Mouse (Mus musculus) midbrain, embryonic 12.5 days (tissue): ENCODE data around the gene Cetn4. TPM values are rescaled to one million over a fixed set of nuclear protein-coding genes. Genes with fewer than 3 reads are reported as not detected.

Experiments used
- ATAC-seq: fragments of 200-750 bp; cut with Nextera tagmentation; 2 replicates; pipeline ENCODE4 v1.8.0; 2017; ENCODE audit warnings: low read depth, moderate TSS enrichment, moderate library complexity; ENCODE audit not compliant: low FRiP score
- H3K27ac ChIP-seq: fragments of 300-500 bp; sonication (generic); replicated peaks from 2 replicates; pipeline ENCODE4 v1.5.1; 2016; ENCODE audit warnings: mild to moderate bottlenecking
- H3K27me3 ChIP-seq: fragments of 300-500 bp; sonication (generic); 2 replicates; pipeline ENCODE4 v1.6.1; 2016; ENCODE audit warnings: mild to moderate bottlenecking
- H3K36me3 ChIP-seq: fragments of 300-500 bp; sonication (generic); 2 replicates; pipeline ENCODE4 v1.6.1; 2016
- H3K4me1 ChIP-seq: fragments of 300-500 bp; sonication (generic); 2 replicates; pipeline ENCODE4 v1.6.1; 2016
- H3K4me2 ChIP-seq: fragments of 300-500 bp; sonication (generic); replicated peaks from 2 replicates; pipeline ENCODE4 v1.6.1; 2016; ENCODE audit warnings: mild to moderate bottlenecking, moderate library complexity
- H3K4me3 ChIP-seq: fragments of 300-500 bp; sonication (generic); 2 replicates; pipeline ENCODE4 v1.5.1; 2016; ENCODE audit warnings: mild to moderate bottlenecking
- H3K9ac ChIP-seq: fragments of 300-500 bp; sonication (generic); replicated peaks from 2 replicates; pipeline ENCODE4 v1.6.1; 2016; ENCODE audit warnings: mild to moderate bottlenecking, moderate library complexity
- H3K9me3 ChIP-seq: fragments of 300-500 bp; sonication (generic); 2 replicates; pipeline ENCODE4 v1.6.1; 2016; ENCODE audit warnings: mild to moderate bottlenecking
- WGBS: fragments of 180-500 bp; shearing (Covaris S2); methylation state at CpG from one replicate; pipeline ENCODE4 v1.1.7; 2016; 5-methylcytosine and 5-hydroxymethylcytosine counted together
- polyA plus RNA-seq: library from polyadenylated mRNA; unstranded; fragments of >200 nt; fragmentation: Nextera tagmentation; extraction: Ambion mirVana; gene quantifications from 2 replicates; pipeline ENCODE4 v1.2.1, GENCODE M21; 2016

Gene Cetn4
- polyA plus RNA-seq, 1 experiment from 2014 or later: 1.6 TPM

- Histone ChIP-seq H3K9ac (no peak overlapping the region), H3K4me3 (no peak overlapping the region), H3K27me3 (no peaks in the 10 kb centered on the region), H3K4me2 (no peak overlapping the region), H3K36me3 (no peaks in the 10 kb centered on the region), H3K9me3 (no peaks in the 10 kb centered on the region), H3K4me1 (0 out of 2 replicates have a peak, but pooled peaks cover 5% of the 10 kb centered on the region), H3K27ac (no peak overlapping the region)
- no peak for ATAC-seq
- 91% methylated on average over 2 of the region's 2 CpGs for WGBS
Observed at GRCm38 (mm10) chr3:37291929-37292328, 20.6 kb downstream of the Cetn4 start.

DNA sequence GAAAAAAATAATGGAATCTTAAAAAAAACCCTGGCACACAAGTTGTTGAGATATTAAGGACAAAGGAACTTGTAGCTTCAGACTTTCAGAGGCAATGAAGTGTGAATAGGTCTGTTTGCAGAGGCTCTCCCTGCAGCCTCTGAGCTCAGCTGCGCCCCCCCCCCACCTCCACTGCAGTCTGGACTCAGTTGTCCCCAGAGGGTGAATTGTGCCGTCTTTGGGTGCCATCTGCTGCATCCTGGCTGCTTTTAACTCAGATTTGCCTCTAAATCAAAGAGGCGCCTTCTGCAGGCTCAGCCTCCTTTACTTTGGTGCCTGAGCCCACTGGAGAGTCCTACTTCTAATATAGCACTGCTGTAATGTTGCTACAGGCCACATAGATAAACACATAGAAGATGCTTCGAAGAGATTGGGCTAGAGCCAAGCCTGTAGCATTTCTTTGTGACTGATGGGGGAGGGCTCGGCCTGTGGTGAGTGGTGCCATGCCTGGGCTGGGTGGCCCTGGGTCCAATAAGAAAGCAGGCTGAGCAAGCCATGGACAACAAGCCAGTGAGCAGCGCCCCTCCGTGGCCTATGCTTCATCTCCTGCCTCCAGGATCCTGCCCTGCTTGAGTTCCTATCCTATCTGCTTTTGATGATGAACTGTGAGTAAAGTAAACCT is 21.5 kb downstream of the Cetn4 start:
- 67% methylated on average over 7 of the region's 7 CpGs for WGBS
- H3K27ac ChIP-seq: no peak overlapping the region
- ATAC-seq: no peak

GRCm38 (mm10) chr3:37289237-37289636 is 23.3 kb downstream of the Cetn4 start:
- Histone ChIP-seq H3K4me1 (0 out of 2 replicates have a peak, but pooled peaks cover 5% of the 10 kb centered on the region), H3K9ac (no peak overlapping the region), H3K4me2 (no peak overlapping the region), H3K9me3 (no peaks in the 10 kb centered on the region), H3K27ac (no peak overlapping the region), H3K36me3 (no peaks in the 10 kb centered on the region), H3K4me3 (no peak overlapping the region), H3K27me3 (no peaks in the 10 kb centered on the region)
- no peak for ATAC-seq
- WGBS: 93% methylated on average over 2 of the region's 2 CpGs

More for the DNA sequence above, 21.5 kb downstream of the Cetn4 start:
- Histone ChIP-seq H3K4me1 (0 out of 2 replicates have a peak, but pooled peaks cover 5% of the 10 kb centered on the region), H3K4me2 (no peak overlapping the region), H3K9me3 (no peaks in the 10 kb centered on the region), H3K9ac (no peak overlapping the region), H3K27me3 (no peaks in the 10 kb centered on the region), H3K36me3 (no peaks in the 10 kb centered on the region), H3K4me3 (no peak overlapping the region)

GRCm38 (mm10) chr3:37283234-37283633 is 29.3 kb downstream of the Cetn4 start:
- no peak overlapping the region for H3K4me3 ChIP-seq
- H3K36me3 ChIP-seq: no peaks in the 10 kb centered on the region
- H3K4me1 ChIP-seq: no peaks in the 10 kb centered on the region
- no peaks in the 10 kb centered on the region for H3K9me3 ChIP-seq
- ATAC-seq: no peak
- no peak overlapping the region for H3K27ac ChIP-seq
- no peak overlapping the region for H3K4me2 ChIP-seq
- H3K27me3 ChIP-seq: no peaks in the 10 kb centered on the region
- WGBS: 81% methylated on average over 4 of the region's 4 CpGs
- H3K9ac ChIP-seq: no peak overlapping the region

DNA sequence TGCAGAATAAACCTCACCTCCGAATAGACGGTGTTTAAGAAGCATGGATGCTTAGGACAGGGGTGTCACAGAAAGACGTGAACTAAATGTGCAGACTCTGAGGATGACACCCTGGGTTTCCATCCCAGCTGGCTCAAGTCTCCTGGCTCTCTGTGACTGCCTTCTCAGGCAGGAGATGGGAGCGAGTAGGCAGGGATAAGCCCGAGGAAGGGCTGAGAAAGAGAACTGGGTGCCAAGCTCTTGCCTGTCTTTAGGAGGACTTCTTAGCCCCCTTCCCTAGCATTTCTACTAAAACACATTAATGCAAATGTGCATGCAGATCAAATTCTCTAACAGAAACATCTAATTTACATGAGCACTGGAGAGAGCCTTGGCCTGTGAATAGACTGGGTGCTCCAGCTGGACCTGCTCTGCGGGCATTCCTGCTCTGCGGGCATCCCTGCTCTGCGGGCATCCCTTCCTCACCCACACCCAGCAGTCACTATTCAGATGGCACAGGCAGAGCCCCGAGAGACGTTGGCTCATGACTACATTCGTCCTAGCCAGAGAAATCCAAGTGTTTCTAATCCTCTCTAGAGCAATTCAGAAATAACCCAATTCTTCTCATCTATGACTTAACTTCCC is 30.1 kb downstream of the Cetn4 start:
- H3K4me3 ChIP-seq: no peak overlapping the region
- H3K27ac ChIP-seq: no peak overlapping the region
- H3K4me2 ChIP-seq: no peak overlapping the region
- H3K9me3 ChIP-seq: no peaks in the 10 kb centered on the region
- ATAC-seq: no peak
- H3K27me3 ChIP-seq: no peaks in the 10 kb centered on the region
- no peaks in the 10 kb centered on the region for H3K36me3 ChIP-seq
- 84% methylated on average over 11 of the region's 11 CpGs for WGBS
- no peak overlapping the region for H3K9ac ChIP-seq
- H3K4me1 ChIP-seq: no peaks in the 10 kb centered on the region

GRCm38 (mm10) chr3:37280871-37281270 is 31.6 kb downstream of the Cetn4 start:
- H3K4me1 ChIP-seq: no peaks in the 10 kb centered on the region
- no peaks in the 10 kb centered on the region for H3K27me3 ChIP-seq
- H3K9ac ChIP-seq: no peak overlapping the region
- no peaks in the 10 kb centered on the region for H3K9me3 ChIP-seq
- no peak overlapping the region for H3K4me2 ChIP-seq
- H3K4me3 ChIP-seq: no peak overlapping the region
- no peak overlapping the region for H3K27ac ChIP-seq
- H3K36me3 ChIP-seq: no peaks in the 10 kb centered on the region
- no peak for ATAC-seq
- WGBS: 84% methylated on average over 8 of the region's 8 CpGs

- Histone ChIP-seq H3K27ac (no peak overlapping the region), H3K4me1 (no peaks in the 10 kb centered on the region), H3K27me3 (no peaks in the 10 kb centered on the region), H3K4me3 (no peak overlapping the region), H3K9me3 (no peaks in the 10 kb centered on the region), H3K4me2 (no peak overlapping the region), H3K9ac (no peak overlapping the region), H3K36me3 (no peaks in the 10 kb centered on the region)
- no peak for ATAC-seq
- WGBS: 86% methylated on average over 1 of the region's 1 CpGs
Observed at GRCm38 (mm10) chr3:37280221-37280620, 32.3 kb downstream of the Cetn4 start.

GRCm38 (mm10) chr3:37274661-37275060 is 37.8 kb downstream of the Cetn4 start:
- Histone ChIP-seq H3K9me3 (no peaks in the 10 kb centered on the region), H3K9ac (no peak overlapping the region), H3K27me3 (no peaks in the 10 kb centered on the region), H3K4me1 (no peaks in the 10 kb centered on the region), H3K4me3 (no peak overlapping the region), H3K36me3 (no peaks in the 10 kb centered on the region), H3K4me2 (no peak overlapping the region), H3K27ac (no peak overlapping the region)
- ATAC-seq: no peak
- WGBS: 79% methylated on average over 6 of the region's 6 CpGs

DNA sequence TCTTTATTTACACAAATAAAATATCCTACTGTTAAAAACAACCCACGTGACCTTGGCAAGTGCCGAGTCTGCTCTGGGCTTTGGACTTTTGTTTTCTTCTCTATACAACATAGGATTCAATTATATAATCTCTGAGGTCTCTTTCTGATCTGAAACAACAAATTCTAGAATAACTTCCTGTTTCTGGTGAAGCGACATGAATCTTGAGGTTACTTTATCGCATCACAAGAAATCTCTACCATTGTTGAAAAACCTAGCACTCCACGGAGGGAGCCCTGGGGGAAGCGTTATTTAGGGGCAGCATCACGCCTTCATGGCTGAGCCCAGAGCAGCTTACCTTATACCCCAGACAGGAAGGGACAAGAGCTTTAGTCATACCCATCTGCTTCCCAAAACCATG is 39.4 kb downstream of the Cetn4 start:
- no peaks in the 10 kb centered on the region for H3K9me3 ChIP-seq

DNA sequence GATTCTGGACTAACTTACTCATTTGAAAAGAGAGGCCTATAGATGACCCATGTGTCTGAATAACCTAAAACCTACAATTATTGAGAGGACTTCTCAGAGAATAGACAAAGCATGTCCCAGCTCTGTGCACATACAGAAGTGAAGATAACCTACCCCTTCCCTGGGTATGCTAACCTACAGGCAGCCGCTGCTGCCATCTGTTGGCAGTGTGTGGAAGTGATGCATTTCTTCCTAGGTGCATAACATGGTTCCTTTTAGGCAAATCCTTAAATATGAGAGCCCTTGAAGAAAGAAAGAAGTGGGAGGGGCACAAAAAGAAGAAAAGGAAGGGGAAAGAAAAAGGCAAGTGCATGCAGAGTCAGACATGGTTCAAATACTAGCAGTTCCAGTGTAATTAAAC is 41.3 kb downstream of the Cetn4 start:
- no peak for ATAC-seq
- Histone ChIP-seq H3K27me3 (no peaks in the 10 kb centered on the region), H3K4me2 (no peak overlapping the region)

More for the DNA sequence above, 39.4 kb downstream of the Cetn4 start:
- no peaks in the 10 kb centered on the region for H3K36me3 ChIP-seq
- 85% methylated on average over 7 of the region's 7 CpGs for whole genome bisulfite sequencing
- no peak overlapping the region for H3K9ac ChIP-seq
- no peak for ATAC-seq
- H3K4me1 ChIP-seq: no peaks in the 10 kb centered on the region
- no peaks in the 10 kb centered on the region for H3K27me3 ChIP-seq
- H3K4me2 ChIP-seq: no peak overlapping the region
- H3K27ac ChIP-seq: no peak overlapping the region
- H3K4me3 ChIP-seq: no peak overlapping the region

DNA sequence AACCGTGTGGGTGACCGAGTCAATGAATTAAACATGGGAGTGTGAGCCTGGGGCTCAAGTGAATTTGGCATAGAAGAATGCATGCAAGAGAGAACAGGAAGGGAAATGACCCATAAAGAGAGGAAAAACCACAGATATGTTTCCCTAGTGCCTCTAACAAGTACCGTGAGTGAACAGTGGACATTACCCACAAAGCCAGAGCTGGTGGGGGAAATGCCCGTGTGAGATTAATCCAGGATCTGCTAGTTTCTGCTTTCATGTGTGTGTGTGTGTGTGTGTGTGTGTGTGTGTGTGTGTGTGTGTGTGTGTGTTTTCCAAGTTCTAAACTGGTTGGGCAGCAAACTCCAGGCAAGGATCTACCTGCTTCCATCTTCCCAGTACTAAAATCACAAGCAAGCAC is 42.6 kb downstream of the Cetn4 start:
- no peaks in the 10 kb centered on the region for H3K36me3 ChIP-seq
- H3K4me1 ChIP-seq: no peaks in the 10 kb centered on the region
- H3K9ac ChIP-seq: no peak overlapping the region
- no peak for ATAC-seq
- no peak overlapping the region for H3K27ac ChIP-seq
- no peaks in the 10 kb centered on the region for H3K27me3 ChIP-seq
- no peaks in the 10 kb centered on the region for H3K9me3 ChIP-seq
- 93% methylated on average over 4 of the region's 4 CpGs for WGBS
- no peak overlapping the region for H3K4me3 ChIP-seq
- H3K4me2 ChIP-seq: no peak overlapping the region

More for the DNA sequence above, 41.3 kb downstream of the Cetn4 start:
- Histone ChIP-seq H3K36me3 (no peaks in the 10 kb centered on the region), H3K4me3 (no peak overlapping the region), H3K9ac (no peak overlapping the region), H3K4me1 (no peaks in the 10 kb centered on the region), H3K9me3 (no peaks in the 10 kb centered on the region), H3K27ac (no peak overlapping the region)
- WGBS: 11% methylated on average over 1 of the region's 1 CpGs

GRCm38 (mm10) chr3:37268338-37268737 is 44.2 kb downstream of the Cetn4 start:
- ATAC-seq: no peak
- no peak overlapping the region for H3K4me3 ChIP-seq
- no peak overlapping the region for H3K27ac ChIP-seq
- H3K36me3 ChIP-seq: no peaks in the 10 kb centered on the region
- H3K27me3 ChIP-seq: no peaks in the 10 kb centered on the region
- H3K4me1 ChIP-seq: no peaks in the 10 kb centered on the region
- H3K4me2 ChIP-seq: no peak overlapping the region
- H3K9ac ChIP-seq: no peak overlapping the region
- WGBS: 83% methylated on average over 11 of the region's 11 CpGs
- no peaks in the 10 kb centered on the region for H3K9me3 ChIP-seq
